Mouse (Mus musculus): ENCODE measurements at regions not wholly inside any gene's neighbourhood (a gene's known extent, or its start where the extent isn't known, plus 50 kb on each side); places are given as distances from the start of the nearest gene placed in this dataset.

- TF ChIP-seq CTCF (IDR thresholded peaks at IDR 0.05; ENCODE audit: low read depth) (no peak), EP300 (IDR thresholded peaks at IDR 0.05; ENCODE audit: low read depth) (no peak)
Observed at GRCm38 (mm10) chr4:64535554-64536253, 488.9 kb upstream of the Tnc start.
